Mouse (Mus musculus) megakaryocyte, embryonic 14.5 days (primary cell): Measurements from ENCODE around the gene Prox1.

ENCODE experiments used
- FLI1 ChIP-seq: IDR thresholded peaks from 2 replicates; pipeline ENCODE4 v1.6.1; 2012; ENCODE audit warnings: low read length, inconsistent platforms, mixed read lengths
- GATA1 ChIP-seq: IDR thresholded peaks from 3 replicates; pipeline ENCODE4 v1.6.1; 2012; ENCODE audit warnings: mixed read lengths, low read length, inconsistent platforms, borderline replicate concordance

DNA sequence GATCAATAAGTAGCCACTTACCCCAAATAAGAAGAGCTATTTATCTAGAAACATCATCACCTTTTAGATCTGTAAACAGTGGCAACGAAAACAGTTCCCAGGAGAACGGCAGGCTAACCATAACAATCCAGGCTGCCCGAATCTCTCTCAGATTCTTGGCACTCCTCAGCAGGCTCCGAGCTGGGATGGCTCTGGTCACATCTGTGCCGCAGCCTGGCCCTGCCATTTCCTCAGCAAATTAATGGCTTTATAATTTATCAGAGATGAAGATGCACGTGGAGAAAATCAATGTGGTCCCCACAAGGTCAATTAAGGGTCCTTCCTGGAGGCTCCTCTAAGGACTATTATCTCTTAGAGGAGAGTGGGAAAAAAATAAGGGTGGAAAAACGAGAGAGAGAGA, 16.2 kb downstream of the Prox1 start:
- TF ChIP-seq GATA1 (no peak), FLI1 (no peak)
